In the genomic region with DNA sequence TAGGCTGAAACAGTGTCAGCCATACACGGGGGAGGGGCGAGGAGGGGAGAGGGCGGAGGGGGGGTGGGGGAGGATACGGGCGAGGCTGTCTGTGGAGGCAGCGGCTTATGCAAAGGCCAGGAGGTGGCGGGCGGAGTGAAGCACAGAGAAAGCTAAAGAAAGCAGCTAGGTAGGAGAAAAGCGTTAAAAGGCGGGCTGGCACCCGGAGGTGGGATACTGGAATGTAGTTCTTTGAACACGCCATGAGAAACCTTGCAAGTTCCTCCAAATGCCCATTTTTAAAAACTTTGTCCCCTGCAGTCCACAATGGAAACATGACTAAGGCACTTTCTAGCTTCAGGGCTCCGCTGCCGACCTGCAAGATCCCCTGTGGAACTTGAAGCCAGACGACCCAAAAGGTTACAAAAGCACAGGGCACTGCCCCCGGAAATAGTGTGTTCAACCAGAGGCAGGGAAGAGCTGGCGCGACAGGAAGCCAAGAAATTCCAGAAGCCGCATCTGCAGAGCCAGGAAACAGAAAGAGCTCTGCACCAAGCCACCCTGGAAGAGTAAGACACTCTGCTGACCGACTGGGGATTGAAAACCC, we compare ENCODE assay signal across 8 mouse cellular contexts. TPM values are rescaled to one million over a fixed set of nuclear protein-coding genes. Genes with fewer than 3 reads are reported as not detected.
A peak's percentile ranks its signal among the peaks of the same experiment; 100 is the strongest.
DNase-seq lines count a peak whose midpoint lies in the region; ATAC-seq and TF ChIP-seq lines count a peak whose summit lies in the region.

No protein-coding gene starts in this region.

- H3K27me3 ChIP-seq in embryonic facial prominence, embryonic 15.5 days, result no peaks in the 10 kb centered on the region
- H3K27me3 ChIP-seq in heart, postnatal 0 days (ENCODE audit: control insufficient read depth, insufficient read depth, low read length), result no peaks in the 10 kb centered on the region
- H3K27me3 ChIP-seq in stomach, embryonic 16.5 days (ENCODE audit: control insufficient read depth, insufficient read depth, low read length), result no peaks in the 10 kb centered on the region

- H3K4me3 ChIP-seq in left cerebral cortex, adult 2 months, result peak overlapping the region; percentile 27; the same call in 1 of the 2 replicates
- peak overlapping the region; percentile 33 for H3K4me3 ChIP-seq in embryonic facial prominence, embryonic 15.5 days (replicated peaks)
- peak overlapping the region; percentile 34 for H3K4me3 ChIP-seq in heart, postnatal 0 days (ENCODE audit: low read depth, low read length)
- peak overlapping the region; percentile 30 for H3K4me3 ChIP-seq in stomach, embryonic 16.5 days (replicated peaks; ENCODE audit: low read length)

- peak; percentile 31 to 43 for DNase-seq in left cerebral cortex, adult 2 months (ENCODE audit: extremely low spot score in 1 of 2, low spot score in 2 of 2)
- no peak for DNase-seq in left cerebral cortex, adult 11 months (ENCODE audit: low spot score)
- peak; percentile 63 for DNase-seq in heart, postnatal 0 days (ENCODE audit: low spot score)
- DNase-seq in kidney, postnatal 25 days, result peak; percentile 76 to 87
- DNase-seq in lung, postnatal 4 days, result peak; percentile 60 to 74
- no peak for DNase-seq in cerebellum, adult 11-12 months

- peaks cover 21% of the 10 kb centered on the region for H3K4me1 ChIP-seq in embryonic facial prominence, embryonic 15.5 days
- peaks cover 5% of the 10 kb centered on the region for H3K4me1 ChIP-seq in heart, postnatal 0 days (ENCODE audit: control insufficient read depth, insufficient read depth)
- H3K4me1 ChIP-seq in stomach, embryonic 16.5 days (ENCODE audit: control insufficient read depth, insufficient read depth, low read length), result peaks cover 23% of the 10 kb centered on the region

- no peak for TF ChIP-seq EP300 in heart, postnatal 0 days (IDR thresholded peaks at IDR 0.05; ENCODE audit: low read depth)

- H3K9ac ChIP-seq in embryonic facial prominence, embryonic 15.5 days, result no peak overlapping the region
- peak overlapping the region; percentile 42; the same call in 1 of the 2 replicates for H3K9ac ChIP-seq in heart, postnatal 0 days (replicated peaks; ENCODE audit: low read depth, low read length)
- H3K9ac ChIP-seq in stomach, embryonic 16.5 days (ENCODE audit: low read length), result peak overlapping the region; percentile 46

- H3K27ac ChIP-seq in left cerebral cortex, adult 2 months, result peak overlapping the region; percentile 86
- peak overlapping the region; percentile 66 for H3K27ac ChIP-seq in embryonic facial prominence, embryonic 15.5 days (replicated peaks)
- H3K27ac ChIP-seq in heart, postnatal 0 days (ENCODE audit: low read depth), result peak overlapping the region; percentile 78
- peak overlapping the region; percentile 66 for H3K27ac ChIP-seq in stomach, embryonic 16.5 days (ENCODE audit: low read length)

- no peaks in the 10 kb centered on the region for H3K9me3 ChIP-seq in embryonic facial prominence, embryonic 15.5 days (replicated peaks)
- no peaks in the 10 kb centered on the region for H3K9me3 ChIP-seq in heart, postnatal 0 days (replicated peaks; ENCODE audit: control insufficient read depth, low read length)
- no peaks in the 10 kb centered on the region for H3K9me3 ChIP-seq in stomach, embryonic 16.5 days (replicated peaks; ENCODE audit: control insufficient read depth, low read length)

- 4% methylated on average over 20 of the region's 20 CpGs for WGBS in embryonic facial prominence, embryonic 15.5 days
- WGBS in heart, postnatal 0 days, result 12% methylated on average over 20 of the region's 20 CpGs
- WGBS in stomach, embryonic 16.5 days, result 4% methylated on average over 20 of the region's 20 CpGs

- no peak for TF ChIP-seq CTCF in left cerebral cortex, adult 2 months (IDR thresholded peaks at IDR 0.05)
- no peak for TF ChIP-seq CTCF in heart, postnatal 0 days (IDR thresholded peaks at IDR 0.05; ENCODE audit: low read depth)

- intact Hi-C loops in left cerebral cortex, adult 2 months (cut with DNase I), result loop anchor here (1.0 to 2.0 kb wide), 3 partner anchors 38 to 87 kb away; partner anchors contain the start of gene Sept11

- H3K4me2 ChIP-seq in embryonic facial prominence, embryonic 15.5 days (replicated peaks), result peak overlapping the region; percentile 49
- H3K4me2 ChIP-seq in heart, postnatal 0 days (ENCODE audit: low read depth, low read length), result peak overlapping the region; percentile 53
- peak overlapping the region; percentile 53 for H3K4me2 ChIP-seq in stomach, embryonic 16.5 days (ENCODE audit: low read depth, low read length)

- no peak for ATAC-seq in embryonic facial prominence, embryonic 15.5 days (ENCODE audit: insufficient number of reproducible peaks, low FRiP score, low TSS enrichment, low read depth)
- ATAC-seq in heart, postnatal 0 days (ENCODE audit: insufficient read depth, low read depth), result peak; percentile 50
- no peak for ATAC-seq in stomach, embryonic 16.5 days (ENCODE audit: insufficient read depth, low FRiP score)

- no peaks in the 10 kb centered on the region for H3K36me3 ChIP-seq in embryonic facial prominence, embryonic 15.5 days
- H3K36me3 ChIP-seq in heart, postnatal 0 days (replicated peaks; ENCODE audit: control insufficient read depth, insufficient read depth, low read length), result no peaks in the 10 kb centered on the region
- H3K36me3 ChIP-seq in stomach, embryonic 16.5 days (ENCODE audit: control insufficient read depth, insufficient read depth, low read length), result no peaks in the 10 kb centered on the region

RNA-seq across cellular contexts. Expression of gene Sowahb, which starts 39.5 kb away (rescaled TPM):
- total RNA-seq in left cerebral cortex, adult 2 months (2021), result 10 to 100 TPM; 24.2 to 26.4 TPM
- polyA plus RNA-seq in embryonic facial prominence, embryonic 15.5 days (2015; fragmentation: Nextera tagmentation; extraction: Ambion mirVana), result 0.46 and 0.68 TPM in 2 replicates
- not detected in 2 replicates for total RNA-seq in heart, postnatal 0 days (2014; rRNA removed; ENCODE audit: low replicate concordance)
- polyA plus RNA-seq in heart, postnatal 0 days (2015; fragmentation: Nextera tagmentation; extraction: Ambion mirVana), result not detected in 2 replicates
- 1.8 and 2.0 TPM in 2 replicates for polyA plus RNA-seq in stomach, embryonic 16.5 days (2015; fragmentation: Nextera tagmentation; extraction: Ambion mirVana)

Comparison
In these comparisons a context has a peak if more than half of its experiments do, and no peak if none do; other contexts are left out.
1. DNase-seq: peak in left cerebral cortex, adult 2 months (2 of 2), heart, postnatal 0 days (single experiment), kidney, postnatal 25 days (2 of 2) and lung, postnatal 4 days (2 of 2); none in left cerebral cortex, adult 11 months (single experiment) and cerebellum, adult 11-12 months (single experiment).
2. Peak in every context shown above with its lines, with median percentiles within 50 percentile points of each other: H3K27ac ChIP-seq, H3K4me3 ChIP-seq and H3K4me2 ChIP-seq.